Mouse (Mus musculus): Measurements from ENCODE around the gene Ern2.
A peak's percentile ranks its signal among the peaks of the same experiment; 100 is the strongest.

Gene Ern2

GRCm38 (mm10) chr7:122158915-122159902, 26.8 kb downstream of the Ern2 start, which contains the start of gene Plk1:
Plk1 (plus strand) TSS chr7:122159439.
- peak; percentile 69 to 76 for DNase-seq (ENCODE audit: low spot score in 2 of 2)

GRCm38 (mm10) chr7:122158488-122158887, 27.5 kb downstream of the Ern2 start:
- no peak for DNase-seq (ENCODE audit: low spot score in 2 of 2)

GRCm38 (mm10) chr7:122152473-122152872, 33.5 kb downstream of the Ern2 start:
- DNase-seq (ENCODE audit: low spot score in 2 of 2), result no peak

GRCm38 (mm10) chr7:122140991-122141390, 45.0 kb downstream of the Ern2 start:
- DNase-seq (ENCODE audit: low spot score in 2 of 2), result no peak

DNA sequence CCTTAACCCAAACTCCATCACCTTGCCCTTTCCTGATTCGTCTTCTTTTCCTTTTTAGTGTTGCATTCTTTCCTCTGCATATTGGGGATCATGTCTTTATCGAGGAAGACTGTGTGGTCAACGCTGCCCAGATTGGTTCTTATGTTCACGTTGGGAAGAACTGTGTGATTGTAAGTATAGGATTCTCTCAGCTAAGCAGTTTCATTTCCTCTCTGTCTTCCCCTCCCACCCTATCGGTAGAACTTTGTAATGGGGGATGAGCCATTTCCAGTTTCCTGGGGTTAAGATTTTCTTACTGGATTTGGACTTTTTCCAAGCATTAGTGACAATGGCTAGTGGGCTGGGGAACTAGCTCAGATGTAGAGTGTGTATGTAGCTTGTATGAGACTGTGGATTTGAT, 47.8 kb downstream of the Ern2 start:
- DNase-seq (ENCODE audit: low spot score in 2 of 2), result no peak

DNA sequence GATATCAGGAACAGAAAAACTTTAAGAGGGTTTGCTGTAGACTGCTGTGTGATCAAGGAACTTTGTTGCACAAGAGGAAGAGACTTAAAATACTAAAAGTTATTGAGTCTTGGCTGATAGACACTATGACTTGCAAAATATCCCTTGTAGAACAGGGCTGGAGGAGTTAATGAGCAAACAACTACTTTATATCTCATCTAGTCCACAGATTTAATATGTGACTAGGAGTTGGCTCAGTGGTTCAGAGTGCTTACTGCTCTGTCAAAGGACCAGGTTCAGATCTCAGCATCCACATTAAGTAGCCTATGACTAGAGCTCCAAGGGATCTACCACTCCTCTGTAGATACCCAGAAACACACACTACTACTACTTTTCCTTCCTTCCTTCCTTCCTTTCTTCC, 48.9 kb downstream of the Ern2 start:
- DNase-seq (ENCODE audit: low spot score in 2 of 2), result no peak

- peak in 1 of 2 experiments; percentile 10 for DNase-seq (ENCODE audit: low spot score in 2 of 2)
Measured at GRCm38 (mm10) chr7:122135070-122135469, 50.9 kb downstream of the Ern2 start.

DNA sequence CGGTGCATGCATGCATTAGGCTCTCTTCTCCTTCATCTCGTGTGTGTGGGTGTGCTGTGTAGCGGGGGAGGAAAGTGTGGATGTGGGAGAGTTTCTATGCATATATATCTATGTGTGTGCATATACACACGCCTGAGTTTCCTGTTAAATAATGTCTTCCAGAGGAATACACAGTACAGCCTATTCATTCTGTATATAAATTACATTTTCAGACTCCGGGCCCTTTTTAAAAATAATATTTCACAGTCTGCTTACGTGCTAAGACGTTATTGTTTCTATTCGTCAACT, 52.7 kb downstream of the Ern2 start:
- no peak for DNase-seq (ENCODE audit: low spot score in 2 of 2)

GRCm38 (mm10) chr7:122132497-122133337, 53.3 kb downstream of the Ern2 start, which contains the start of the genes Palb2 and Dctn5:
Palb2 (minus strand) TSS chr7:122132985.
Dctn5 (plus strand) TSS chr7:122133041.
- peak; percentile 98 for DNase-seq (ENCODE audit: low spot score in 2 of 2)

DNA sequence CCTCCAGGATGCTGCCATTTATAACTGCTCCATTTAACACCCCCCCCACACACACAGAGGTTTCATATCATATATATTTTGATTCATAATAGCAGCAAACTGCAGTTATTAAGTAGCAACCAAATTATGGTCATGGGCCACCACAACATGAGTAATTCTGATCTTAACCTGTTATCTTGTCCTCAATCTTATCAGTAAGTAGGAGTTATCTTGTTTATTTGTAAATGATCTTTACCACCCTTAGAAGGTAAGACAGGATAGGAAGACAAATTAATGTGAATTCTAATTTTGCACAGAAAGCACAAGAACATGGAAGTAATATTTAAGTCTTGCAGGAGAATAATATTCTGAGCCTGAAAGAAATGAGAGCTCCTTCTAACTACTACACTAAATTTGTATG, 54.2 kb downstream of the Ern2 start:
- DNase-seq (ENCODE audit: low spot score in 2 of 2), result no peak

GRCm38 (mm10) chr7:122126946-122127345, 59.1 kb downstream of the Ern2 start:
- no peak for DNase-seq (ENCODE audit: low spot score in 2 of 2)

DNA sequence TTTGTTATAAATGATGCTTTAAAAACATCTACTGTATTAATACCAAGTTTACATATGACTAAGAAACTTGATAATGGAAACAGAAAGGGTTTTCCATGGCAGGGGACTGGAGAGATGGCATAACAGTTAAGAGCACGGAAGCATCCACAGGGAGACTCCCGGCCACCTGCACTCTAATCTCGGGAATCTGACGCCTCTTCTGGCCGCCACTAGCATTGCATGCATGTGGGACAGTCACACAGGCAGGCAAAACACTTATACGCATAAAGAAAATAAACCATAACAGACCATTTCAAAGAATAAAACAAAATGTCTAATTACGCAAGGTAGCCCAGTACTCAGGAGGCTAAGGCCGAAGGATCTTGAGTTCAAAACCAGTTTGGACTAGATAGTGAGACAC, 60.4 kb downstream of the Ern2 start:
- no peak for DNase-seq (ENCODE audit: low spot score in 2 of 2)

GRCm38 (mm10) chr7:122123518-122123917, 62.5 kb downstream of the Ern2 start:
- DNase-seq (ENCODE audit: low spot score in 2 of 2), result no peak
